Mouse (Mus musculus) layer of hippocampus, postnatal 36 days (tissue): ENCODE measurements around the gene Hpcal1. TPM values are rescaled to one million over a fixed set of nuclear protein-coding genes. Genes with fewer than 3 reads are reported as not detected.

ENCODE experiments used
- DNase-seq, 2 experiments: peaks; one replicate each; pipeline ENCODE4 v3.0.0; 2022
- total RNA-seq, 2 experiments: library from RNA; stranded (reverse); gene quantifications; 2 replicates each; pipeline ENCODE4 v1.2.3; 2021

Hpcal1 gene
- 10 to 100 TPM; 59.3 to 61.3 TPM for total RNA-seq

DNA sequence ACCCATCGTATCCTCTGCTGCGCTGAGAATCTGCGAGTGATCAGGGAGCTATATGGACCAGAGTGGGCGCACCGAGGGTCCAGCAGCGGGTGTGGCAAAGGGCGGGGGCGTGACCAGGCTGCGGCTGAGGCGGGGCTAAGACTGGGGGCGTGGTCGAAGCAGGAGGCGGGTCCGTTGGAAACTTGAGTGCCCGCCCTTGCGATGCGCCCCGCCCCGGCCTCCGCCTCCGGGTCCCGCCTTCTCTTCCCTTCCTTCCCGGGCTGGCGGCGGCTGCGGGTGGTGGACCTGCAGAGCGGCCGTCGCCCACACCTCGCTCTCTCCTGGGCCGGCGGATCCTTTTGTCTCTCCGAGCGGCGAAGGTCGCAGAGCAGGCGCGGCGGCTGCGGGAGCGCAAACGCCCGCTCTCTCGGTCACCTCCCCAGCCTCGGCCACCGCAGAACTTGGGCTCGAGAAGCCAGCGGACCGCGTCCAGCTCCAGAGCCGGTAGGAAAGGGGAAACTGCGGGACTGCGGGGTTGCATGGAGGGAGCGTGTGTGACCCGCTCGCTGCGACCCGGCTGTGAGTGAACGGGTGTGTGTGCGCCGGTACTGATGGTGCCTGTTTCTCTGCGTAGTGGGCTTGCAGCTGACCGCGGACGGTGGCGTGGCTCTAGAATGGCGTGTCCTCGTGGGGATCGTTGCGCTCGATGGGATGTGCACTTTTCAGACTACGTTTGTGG, at the start of gene Hpcal1:
TSS of gene Hpcal1 (plus strand) at position 293 of the 718 bp plus-strand sequence.
- peak; percentile 88 for DNase-seq

DNA sequence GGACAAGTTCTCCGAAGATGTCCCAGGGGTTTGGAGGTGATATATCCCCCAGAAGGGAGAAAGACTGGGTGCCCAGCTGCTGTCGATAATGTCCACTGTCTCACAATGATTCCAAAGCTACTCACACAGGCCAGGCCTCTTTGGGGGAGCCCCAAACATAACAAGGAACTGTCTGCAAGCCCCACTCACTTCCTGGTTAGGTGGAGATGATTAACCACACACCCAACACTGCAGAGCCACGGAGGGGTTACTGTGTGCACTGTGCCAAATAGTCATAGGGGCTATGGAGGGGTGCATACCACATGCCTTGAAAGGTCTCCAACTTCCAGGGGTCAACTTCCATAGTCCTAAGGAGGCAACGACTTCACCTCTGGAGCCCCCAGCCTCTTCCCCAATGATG, 49.4 kb upstream of the Hpcal1 start:
- no peak for DNase-seq

DNA sequence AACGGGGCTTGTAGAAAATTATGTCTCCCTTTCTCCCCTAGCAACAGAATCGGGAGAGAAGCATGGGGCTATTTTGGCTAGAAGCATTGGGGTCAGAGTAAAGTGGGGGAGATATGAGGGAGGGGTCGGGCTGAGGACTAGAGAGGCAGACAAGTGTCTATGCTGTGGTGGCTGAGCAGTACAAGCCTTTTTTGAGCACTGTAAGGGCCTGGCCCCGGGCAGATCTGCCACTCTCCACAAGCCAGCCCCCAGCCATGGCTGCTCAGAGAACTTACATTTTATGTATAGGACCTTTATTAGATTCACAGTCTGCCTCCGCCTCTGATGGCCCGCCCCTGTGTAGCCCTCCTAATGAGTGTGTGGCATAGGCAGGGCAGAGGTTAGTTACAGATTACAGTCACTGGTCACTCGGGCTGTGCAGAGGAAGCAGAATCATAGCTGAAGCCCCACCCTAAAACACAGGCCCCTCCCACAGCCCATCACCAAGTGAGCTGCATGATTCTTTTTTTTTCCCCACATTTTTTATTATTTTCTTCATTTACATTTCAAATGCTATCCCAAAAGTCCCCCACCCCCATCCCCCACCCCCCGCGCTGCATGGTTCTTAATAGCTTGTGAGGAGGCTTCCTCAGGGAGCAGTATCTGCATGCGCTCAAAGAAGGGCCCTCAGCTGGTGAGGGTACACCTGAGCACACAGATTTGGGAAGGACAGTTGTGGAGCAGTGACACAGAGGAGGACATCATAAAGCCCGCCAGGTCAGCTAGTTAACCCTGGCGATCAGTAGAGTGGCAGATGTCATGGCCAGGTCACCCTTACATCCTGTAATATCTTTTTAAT, 46.1 kb upstream of the Hpcal1 start:
- DNase-seq = no peak

DNA sequence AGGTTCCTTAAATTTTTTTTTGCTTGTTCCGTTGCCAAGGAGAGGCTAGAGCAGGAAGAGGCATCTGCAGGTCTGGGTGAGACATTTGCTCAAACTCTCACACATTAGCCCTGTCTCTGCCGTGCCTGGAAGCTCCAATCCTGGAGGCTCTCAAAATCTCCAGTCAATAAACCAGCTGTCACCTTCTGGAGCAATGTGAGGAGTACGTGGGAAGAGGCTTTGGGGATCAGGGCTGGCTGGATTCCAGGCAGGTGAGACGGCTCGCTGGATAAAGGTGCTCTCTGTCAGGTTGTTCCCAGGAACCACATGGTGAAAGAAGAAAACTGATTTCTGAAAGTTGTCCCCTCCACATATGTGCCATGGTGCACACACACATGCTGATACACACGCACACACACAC, 44.2 kb upstream of the Hpcal1 start:
- no peak for DNase-seq

DNA sequence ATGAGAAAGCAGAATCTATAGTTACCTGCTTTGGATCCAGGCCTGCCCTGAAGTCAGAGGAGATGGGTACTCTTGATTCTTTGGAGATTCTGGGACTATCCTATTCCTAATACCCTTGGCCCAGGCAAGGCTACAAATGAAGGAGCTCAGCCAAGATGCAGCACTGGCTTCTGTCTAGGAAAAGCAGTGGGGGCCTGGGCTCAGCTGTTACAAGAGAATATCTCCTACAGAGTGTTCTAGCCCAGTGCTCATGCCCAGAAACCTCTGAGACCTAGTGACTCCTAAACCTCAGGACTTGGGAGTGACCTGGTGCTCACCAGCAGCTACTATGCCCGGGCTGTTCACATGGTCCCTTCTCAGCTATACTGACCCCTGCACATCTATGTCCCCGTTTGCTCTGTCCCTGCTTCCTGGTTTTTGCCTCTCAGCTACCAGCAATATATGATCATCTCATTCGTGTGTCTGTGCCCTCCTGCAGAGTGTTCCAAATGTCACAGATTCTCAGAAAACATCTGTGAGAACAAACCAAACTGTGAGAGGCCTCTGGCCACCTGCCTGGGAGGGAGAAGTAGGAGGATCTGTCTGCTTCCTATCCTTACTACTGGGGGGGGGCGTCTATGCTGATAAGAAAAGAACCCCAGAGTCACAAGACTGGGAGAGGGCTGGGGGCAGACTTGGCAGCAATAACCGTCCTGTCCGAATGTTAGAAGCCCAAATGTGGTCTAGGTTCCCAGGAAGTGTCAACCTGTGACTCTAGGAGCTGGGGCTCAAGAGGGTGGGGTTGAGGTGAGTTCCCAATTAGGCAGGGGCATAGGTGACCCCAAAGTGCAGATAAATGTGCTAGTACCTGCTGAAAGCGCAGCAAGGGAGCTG, 39.2 kb upstream of the Hpcal1 start:
- no peak for DNase-seq

DNA sequence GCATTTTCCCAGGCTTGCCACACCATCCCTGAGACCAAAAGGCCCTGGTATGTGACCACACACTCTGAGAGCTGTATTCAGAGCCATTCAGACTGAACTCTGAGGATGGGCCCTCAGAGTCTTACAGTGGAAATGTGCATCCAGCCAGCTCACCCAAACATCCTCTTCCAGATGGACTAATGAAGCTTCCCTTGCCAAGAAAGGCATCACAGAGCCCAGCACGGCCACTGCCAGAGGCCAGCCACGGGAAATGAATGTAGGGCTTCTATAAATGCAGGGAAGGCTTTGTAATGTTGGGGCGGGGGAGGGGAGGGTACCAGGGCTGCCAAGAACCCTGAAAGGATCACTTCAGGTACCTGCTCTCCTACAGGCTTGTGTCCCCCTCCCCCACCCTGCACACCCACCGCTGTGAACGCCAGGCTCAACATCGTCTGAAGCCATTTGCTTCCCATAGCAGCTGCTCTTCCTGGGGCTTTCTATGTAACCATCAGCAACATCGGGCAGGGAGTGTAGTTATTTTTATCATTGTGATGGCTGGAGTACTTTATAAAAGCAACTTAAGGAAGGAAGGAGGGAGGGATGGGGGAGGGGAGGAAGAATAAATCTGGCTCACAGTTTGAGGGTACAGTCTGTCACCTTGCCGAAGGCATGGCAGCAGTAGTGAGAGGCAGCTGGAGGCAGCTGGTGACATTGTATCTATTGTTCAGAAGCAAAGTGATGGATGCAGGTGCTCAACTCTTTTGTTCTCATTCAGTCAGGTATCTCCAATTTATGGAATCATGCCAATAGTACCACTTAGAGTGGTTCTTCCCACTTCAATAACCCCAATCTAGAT, 38.2 kb upstream of the Hpcal1 start:
- no peak for DNase-seq

DNA sequence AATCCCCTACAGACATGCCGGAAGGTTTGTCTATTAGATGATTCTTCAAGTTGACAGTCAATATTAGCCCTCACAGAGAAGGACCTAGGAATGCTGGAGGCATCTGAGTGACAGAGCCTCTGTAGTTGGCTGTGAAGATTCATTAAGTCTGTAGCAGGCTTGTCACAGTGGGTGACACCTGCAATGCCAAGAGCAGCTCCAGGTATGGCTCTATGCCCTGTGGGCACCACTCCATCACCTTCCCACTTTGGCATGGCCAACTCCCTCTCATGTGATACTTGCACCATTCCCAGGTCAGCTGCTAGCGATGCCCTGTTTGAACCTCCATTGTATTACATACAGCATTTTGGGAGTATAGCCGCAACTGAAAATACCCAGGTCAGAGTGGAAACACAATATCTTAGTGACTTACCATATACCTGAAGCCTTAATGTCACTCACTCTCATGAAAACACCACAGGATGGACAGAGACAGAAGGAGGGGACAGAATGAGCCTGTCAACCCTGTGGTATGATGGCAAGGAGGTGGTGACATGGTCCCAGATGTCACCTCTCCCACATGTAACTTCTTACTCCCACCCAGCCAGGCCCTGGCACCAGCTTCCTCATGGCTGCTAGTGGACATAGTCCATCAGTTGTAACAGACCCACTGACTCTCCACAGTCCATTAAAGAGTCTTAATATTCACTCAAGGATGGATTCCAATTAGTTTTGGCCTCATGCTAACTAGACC, 37.4 kb upstream of the Hpcal1 start:
- DNase-seq = no peak

DNA sequence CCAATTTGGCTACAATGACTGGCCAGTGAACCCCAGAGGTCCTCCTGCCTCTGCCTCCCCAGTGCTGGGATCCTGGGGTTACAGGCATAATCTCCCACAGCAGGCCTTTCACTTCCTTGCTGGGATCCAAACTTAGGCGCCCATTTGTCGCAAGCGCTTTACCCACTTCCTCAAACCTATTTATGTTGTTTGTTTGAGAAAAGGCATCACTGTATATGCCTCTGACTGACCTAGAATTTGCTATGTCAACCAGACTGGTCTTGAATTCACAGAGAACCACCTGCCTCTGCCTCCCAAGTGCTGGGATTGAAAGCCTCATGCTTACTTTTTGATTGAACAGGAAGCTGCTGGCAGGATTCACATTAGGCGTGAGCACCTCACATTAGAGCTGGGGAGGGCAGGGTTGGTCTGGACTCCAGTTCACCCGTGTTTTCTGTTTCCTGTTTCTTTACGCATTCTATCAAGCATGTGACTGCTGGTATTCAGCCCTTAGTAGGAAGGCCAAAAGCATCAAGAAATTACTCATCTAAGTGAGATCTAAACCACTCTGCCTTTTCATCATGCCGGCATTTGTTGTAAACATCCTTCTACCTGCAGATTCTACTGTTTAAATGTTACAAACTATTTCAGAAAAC, 33.0 kb upstream of the Hpcal1 start:
- DNase-seq = no peak

DNA sequence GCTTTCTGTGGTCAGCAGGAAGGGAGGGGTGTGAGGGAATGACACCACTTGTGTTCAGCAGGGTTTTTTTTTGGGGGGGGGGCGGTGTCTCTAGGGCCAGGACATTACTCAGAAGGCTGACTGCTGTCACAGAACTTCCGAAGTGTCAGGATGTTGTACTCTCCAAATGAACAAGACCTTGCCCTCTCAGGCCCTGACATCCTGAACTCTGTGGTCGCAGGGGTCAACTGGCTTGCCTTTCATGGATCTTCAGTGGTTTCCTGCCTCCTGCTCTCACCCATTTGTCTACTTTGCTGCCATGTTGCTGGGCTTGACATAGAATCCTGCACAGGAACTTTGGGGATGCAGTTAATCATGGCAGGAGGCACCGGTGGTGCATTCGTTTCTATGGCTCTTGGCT, 32.1 kb upstream of the Hpcal1 start:
- no peak for DNase-seq

DNA sequence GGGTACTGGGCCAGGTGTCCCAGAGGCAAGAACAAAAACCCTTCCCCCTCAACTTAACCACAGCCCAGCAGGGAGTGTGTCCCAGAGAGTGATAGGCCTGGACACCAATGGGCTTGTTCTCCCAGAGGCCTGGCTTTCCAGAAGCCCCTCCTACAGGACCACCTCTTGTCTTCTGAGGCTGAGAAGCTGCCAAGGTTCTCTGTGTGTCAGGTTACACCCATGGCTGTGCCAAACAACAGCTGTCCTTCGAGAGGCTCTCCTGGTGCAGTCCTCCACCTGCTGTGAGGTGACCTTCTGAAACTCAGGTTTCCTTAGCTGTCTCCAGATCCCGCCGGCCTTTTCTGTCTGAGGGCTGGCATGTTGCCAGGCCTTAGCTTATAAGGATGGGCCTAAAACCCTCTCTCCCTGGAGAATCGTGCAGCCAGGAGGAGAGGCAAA, 29.2 kb upstream of the Hpcal1 start:
- DNase-seq = no peak

DNA sequence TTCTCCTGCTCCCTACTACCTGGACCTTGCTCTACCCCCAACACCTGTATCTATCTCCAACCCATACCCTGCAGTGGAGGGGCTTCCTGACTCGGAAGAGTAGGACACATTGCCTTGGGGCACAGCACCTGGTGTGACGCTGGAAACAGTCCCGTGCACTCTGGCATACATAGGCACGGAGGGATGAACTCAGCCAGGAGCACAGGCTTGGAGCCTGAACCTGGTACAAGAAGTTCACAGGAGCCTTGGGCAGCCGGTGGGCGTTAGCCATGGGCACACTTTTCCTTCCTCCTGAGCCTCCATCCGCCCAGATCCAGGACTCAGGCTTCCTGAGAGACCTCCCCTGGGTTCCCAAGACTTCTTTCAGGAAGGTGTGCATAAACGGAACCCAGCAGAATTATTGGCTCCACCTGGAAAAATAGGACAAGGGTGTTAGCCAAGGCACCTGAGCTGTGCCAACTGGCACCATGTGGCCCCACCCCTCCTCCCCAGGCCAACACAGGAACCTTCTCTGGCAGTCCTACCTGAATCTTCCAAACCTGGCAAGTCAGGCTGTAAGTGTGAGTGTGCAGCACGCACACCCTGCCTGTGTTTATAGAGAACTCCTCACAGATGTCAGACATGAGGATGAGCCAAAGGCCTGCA, 26.5 kb upstream of the Hpcal1 start:
- DNase-seq = no peak

DNA sequence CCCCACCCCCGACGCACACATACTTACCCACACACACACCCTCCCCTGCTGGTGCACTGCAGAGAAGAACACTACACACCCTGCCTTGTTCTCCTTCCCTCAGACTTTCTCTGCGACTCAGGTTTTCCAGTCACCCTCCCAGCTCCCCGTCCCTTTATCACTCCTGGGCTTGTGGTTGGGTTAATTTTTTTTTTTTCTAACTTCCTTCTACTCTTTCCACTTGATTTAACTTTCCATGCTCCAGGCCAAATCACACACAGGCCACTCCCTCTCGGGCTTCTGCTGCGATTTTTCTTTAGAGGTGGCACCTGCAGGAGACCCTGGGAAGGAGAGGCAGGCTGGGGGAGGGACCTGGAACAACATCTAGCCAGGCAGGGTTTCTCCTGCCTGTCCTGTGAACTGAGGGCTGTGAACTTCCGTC, 24.7 kb upstream of the Hpcal1 start:
- DNase-seq = no peak

DNA sequence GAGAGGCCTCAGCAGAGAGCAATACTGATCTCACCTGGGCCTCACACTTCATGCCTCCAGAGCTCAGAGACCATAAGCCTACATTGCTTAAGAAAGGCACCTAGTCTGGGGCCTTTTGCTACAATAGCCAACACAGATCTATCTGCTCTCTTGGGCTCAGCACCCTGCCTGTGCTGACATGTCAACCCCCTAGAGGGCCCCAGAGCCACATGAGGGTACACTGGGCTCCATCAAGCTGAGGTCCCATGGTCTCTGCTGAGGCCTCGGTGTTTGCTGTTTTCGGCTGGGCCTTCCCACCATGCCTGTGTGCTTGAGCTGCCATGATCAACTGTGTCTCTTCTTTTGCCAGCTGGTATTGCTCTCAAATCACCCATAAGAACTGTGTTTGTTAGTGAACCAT, 24.0 kb upstream of the Hpcal1 start:
- DNase-seq = no peak

DNA sequence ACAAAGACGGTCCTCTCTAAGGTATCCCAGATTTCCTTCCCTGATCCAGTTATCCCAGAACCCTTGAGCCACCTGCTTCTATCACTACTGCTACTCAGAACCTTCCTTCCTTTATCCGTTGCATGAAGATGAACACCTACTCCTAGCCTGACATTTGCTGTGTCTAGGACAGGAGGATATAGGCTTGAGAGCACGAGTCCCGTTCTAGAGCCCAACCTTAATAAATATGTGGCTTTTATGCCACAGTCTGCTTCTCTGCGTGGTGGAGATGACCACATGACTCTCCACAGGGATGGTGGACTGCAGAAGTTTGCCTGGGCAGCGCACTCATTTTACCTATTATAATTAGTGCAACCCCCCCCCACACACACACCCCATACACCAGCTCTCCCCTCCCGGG, 16.9 kb upstream of the Hpcal1 start:
- DNase-seq = no peak

DNA sequence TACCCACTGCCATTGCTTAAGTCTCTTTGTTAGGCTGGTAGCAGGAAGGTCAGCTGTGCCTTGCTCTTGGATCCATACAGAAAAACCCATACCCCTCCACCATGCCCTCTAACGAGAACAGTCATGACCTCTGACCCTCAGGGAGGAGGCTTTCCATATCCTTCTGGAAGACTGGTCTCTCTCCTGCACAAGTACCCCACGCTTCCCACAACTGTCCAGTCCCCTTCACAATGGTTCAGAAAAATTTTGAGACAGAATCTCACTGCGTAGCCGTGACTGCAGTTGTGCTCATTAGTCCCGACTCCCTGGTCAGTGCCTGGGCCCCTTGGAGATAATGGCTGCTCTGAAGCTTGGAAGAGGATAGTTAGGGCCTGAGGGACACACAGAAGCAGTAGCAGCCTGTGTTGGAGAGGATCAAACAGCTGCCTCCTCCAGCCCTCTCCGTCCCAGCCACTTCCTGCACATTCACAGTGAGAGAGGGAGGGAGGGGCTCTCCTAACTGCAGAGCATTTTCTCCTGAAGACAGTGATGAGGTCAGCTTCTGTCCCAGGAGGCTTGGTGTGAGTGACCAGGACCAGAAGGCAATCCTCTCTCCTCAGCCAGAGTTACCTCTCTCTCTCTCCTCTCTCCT, 16.4 kb upstream of the Hpcal1 start:
- DNase-seq = no peak

DNA sequence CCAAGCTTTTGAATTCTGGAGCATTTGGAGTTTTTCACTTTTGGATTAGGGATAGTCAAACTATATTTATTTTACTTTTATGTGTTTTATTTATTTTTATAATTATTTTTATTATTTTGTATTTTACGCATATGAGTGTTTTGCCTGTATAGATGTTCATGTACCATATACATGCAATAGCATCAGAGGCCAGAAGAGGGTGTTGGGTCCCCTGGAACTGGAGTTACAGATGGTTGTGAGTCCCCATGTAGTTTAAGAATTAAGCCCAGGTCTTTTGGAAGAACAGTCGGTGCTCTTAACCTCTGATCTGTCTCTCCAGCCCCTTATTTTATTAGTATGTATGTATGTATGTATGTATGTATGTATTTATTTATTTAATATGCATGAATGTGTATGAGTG, 12.9 kb upstream of the Hpcal1 start:
- DNase-seq = no peak

DNA sequence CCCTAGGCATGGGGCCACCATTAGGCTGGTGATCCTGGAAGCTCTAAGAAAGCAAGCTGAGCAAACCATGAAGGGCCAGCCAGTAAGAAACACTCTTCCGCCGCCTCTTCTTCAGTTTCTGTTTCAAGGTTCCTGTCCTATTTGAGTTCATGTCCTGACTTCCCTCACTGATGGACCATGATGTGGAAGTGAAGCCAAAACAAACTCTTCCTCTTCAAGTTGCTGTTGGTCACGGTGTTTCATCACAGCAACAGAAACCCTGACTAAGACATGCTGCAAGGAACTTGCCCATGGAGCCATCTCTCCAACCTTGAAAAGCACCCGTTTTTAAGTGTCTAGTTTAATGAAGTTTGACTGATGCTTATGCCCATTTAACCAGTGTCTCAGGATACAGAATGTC, 11.1 kb upstream of the Hpcal1 start:
- DNase-seq = no peak

DNA sequence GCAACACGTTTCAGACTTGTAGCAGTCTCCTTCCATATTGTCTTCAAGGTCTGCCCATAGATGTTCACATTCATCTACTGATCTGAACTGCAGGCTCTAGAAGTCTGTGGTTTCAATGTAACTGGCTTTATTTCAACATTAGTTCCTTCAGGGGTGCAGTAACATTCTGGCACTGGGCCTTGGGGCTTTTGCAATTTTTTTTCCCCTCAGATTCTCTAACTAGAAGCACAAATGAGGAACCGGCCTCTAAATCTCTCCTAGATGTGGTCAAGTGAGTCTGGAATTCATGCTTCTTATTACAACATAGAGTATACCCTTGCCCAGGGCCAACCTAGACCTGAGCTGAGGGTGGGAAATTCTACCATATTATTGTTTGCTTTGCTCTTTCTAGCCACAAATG, 8.5 kb upstream of the Hpcal1 start:
- no peak for DNase-seq

DNA sequence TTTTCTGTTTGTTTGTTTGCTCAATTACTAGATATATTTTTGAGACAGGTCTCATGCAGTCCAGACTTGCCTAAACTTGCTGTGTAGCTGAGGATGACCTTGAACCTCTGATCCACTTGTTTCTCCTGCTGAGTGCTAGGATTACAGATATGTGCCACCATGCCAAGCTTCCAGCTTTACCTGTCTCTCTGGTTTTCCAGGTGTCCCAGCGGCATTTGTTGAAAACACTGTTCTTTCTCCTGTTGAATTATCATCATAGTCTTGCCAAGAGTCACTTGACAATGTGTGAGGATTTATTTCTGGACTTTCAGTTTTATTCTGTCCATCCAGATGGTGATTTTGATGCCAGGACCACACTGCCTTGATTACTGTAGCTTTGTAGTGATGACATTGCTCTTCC, 6.3 kb upstream of the Hpcal1 start:
- DNase-seq = no peak

DNA sequence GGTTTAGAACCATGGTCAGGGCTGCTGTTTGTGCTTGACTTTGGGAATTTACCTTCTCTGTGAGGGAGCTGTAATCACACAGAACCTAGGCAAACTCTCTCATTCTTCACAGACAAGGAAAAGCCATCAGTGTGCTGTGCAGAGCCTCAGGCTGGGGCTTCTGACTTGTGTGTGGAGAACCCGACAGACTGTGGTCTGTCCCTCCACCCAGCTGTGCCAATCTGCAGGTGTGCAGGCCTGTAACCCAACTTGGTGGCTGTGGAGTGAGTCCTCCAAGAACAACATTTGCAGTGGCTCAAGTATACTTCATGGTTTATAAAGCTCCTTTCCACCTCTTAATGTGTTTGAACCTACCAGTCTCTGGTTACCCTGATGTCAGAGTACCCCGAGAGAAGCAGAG, 4.5 kb upstream of the Hpcal1 start:
- DNase-seq = no peak
